Mouse (Mus musculus) olfactory bulb, adult 2 months (tissue): ENCODE measurements around the gene Sbno2.

ENCODE experiments used
- CTCF ChIP-seq: fragments of 200-500 bp; IDR thresholded peaks from 2 replicates; pipeline ENCODE4 v1.5.1; 2012; ENCODE audit warnings: low read depth, mild to moderate bottlenecking, low read length, moderate library complexity; ENCODE audit not compliant: insufficient read depth
- POLR2A ChIP-seq: fragments of 200-500 bp; IDR thresholded peaks from 2 replicates; pipeline ENCODE4 v1.6.1; 2012; ENCODE audit warnings: mild to moderate bottlenecking, low read depth, low read length, moderate library complexity; ENCODE audit not compliant: insufficient read depth

- no peak for TF ChIP-seq CTCF
- no peak for TF ChIP-seq POLR2A
Observed at GRCm38 (mm10) chr10:80105926-80106325, 555 bp upstream of the Sbno2 start.
